Mouse (Mus musculus): ENCODE results near the gene Itga9. TPM values are rescaled to one million over a fixed set of nuclear protein-coding genes. Genes with fewer than 3 reads are reported as not detected.
"Not testable (repeated sequence)": the region's sequence is repeated elsewhere in the genome, so short reads cannot be mapped to it uniquely, and the experiment has no call there.

The Itga9 gene
- 1 to 10 TPM; 4.5 to 6.8 TPM for total RNA-seq (2021)
- long read RNA-seq, full-length matches to known transcripts = 2 of 6 reads
- long read RNA-seq, partial matches to known transcripts = 1 of 6 reads
- long read RNA-seq, other reads (novel, unspliced or antisense) = 3 of 6 reads

DNA sequence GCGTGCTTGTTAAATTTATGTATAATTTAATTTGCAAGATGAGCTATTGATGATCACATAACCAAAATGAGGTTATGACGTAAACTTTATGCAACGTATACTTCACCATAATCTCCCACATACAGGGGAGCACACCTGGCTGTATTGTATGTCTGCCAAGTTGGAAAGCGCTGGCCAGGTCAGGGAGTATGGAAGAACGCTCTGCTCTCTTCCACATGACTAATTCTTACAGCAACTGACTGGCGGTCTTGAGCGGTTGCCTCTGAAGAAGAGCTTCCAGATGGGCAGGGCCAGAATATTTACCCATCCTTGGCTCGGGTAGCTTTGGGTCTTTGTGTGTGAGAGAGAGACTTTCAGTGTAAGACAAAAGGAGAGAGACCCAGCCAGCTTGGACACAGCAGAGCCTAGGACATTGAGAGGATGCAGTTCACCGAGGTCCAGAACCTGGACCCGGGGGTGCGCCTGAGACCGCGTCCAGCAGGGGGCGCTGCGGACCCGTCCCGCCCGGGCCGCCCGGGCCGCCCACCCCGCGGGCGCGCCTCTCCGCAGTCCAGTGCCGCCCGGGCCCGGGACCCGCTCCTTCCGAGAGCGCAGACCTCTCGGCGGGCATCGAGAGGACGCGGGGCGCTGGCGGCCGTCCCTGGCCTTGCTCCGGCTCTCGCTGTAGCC, at the start of gene Itga9:
TSS of gene Itga9 (plus strand) at position 543 of the 669 bp plus-strand sequence.
- DNase-seq (ENCODE audit: low spot score in 2 of 2) = peak; percentile 83 to 89

GRCm38 (mm10) chr9:118556951-118557780, 49.3 kb upstream of the Itga9 start:
- peak; percentile 43 to 50 for DNase-seq (ENCODE audit: low spot score in 2 of 2)

GRCm38 (mm10) chr9:118563356-118563755, 43.1 kb upstream of the Itga9 start:
- no peak for DNase-seq (ENCODE audit: low spot score in 2 of 2)

GRCm38 (mm10) chr9:118563866-118564265, 42.6 kb upstream of the Itga9 start:
- no peak for DNase-seq (ENCODE audit: low spot score in 2 of 2)

DNA sequence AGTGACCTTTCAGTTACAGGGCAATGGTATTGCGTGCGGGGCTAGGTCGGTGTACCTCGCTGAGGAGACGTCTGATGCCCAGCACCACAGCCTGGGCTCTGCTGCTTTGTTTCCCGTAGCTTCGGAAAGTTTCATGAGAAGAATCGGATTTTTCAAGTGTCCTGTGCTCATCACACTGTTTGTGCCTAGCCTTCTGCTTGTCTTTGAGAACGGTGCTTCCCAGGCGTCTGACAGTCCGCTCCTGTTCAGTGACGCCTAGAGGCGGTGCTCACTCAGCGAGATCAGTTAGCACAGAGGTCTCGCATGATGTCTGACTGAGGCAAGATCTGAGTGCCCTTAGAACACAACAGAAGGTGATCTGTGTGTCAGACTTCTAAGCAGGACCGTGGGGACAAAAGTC, 41.8 kb upstream of the Itga9 start:
- no peak for DNase-seq (ENCODE audit: low spot score in 2 of 2)

- DNase-seq (ENCODE audit: low spot score in 2 of 2) = no peak
These were observed 37.2 kb upstream of the Itga9 start for GRCm38 (mm10) chr9:118569328-118569727.

DNA sequence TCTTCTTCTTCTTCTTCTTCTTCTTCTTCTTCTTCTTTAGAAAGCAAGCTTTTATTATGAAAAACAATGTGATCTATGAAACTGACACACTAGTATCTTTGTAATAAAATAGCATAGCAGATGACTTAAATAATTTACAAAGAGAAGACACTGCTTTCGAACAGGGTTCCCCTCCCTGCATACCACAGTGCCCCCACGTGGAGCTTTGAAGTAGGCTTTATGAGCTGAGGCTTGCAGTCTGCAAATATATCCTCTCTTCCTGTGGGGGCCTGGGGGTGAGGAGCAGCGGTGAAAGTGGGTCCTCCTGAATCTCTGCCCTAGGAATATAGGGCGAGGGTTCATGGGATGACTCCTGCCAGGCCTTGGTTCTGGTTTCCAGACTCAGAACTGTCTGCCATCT, 35.6 kb upstream of the Itga9 start:
- no peak for DNase-seq (ENCODE audit: low spot score in 2 of 2)

- DNase-seq (ENCODE audit: low spot score in 2 of 2) = no peak
These were observed 34.8 kb upstream of the Itga9 start for GRCm38 (mm10) chr9:118571701-118572100.

GRCm38 (mm10) chr9:118574911-118575310, 31.6 kb upstream of the Itga9 start:
- DNase-seq (ENCODE audit: low spot score in 2 of 2) = no peak

DNA sequence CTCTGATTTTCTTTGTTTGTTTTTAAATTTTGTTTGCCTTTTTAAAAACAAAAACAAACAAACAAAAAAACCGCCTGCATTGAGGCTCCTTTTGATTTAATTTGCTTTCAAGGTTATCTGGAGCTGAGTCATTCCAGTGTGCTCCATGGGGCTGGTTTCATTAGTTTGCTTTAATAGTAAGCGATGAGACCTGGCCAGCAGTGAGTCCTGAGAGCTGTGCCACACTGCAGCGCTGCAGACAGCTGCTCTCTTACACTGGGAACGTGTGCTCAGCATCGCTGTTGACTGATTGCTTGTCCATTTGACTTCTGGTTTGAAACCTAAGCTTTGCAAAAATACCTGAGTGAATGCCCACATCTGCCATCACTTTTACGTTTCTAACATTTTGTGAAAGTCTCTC, 26.1 kb upstream of the Itga9 start:
- DNase-seq (ENCODE audit: low spot score in 2 of 2) = no peak

DNA sequence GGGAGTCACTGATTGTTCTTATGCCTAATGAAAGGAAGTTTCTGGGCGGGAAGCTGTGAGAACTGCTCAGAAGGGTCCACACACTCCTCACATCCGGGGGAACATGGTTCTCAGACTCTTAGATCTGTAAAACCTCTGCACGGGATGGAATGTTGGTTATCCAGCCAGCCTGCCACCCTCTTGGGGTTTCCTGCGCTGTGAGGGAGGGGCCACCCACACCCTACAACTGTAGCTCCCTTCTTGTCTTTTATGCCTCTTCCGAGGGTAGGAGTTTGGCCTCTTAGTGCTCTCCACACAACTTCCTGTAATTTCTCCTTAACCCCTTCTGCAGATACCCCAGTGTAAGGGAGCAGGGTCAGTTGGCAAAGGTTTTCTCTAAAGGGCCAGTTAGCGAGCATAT, 23.7 kb upstream of the Itga9 start:
- no peak for DNase-seq (ENCODE audit: low spot score in 2 of 2)

- no peak for DNase-seq (ENCODE audit: low spot score in 2 of 2)
These were observed 21.7 kb upstream of the Itga9 start for GRCm38 (mm10) chr9:118584838-118585237.

GRCm38 (mm10) chr9:118585998-118586397, 20.5 kb upstream of the Itga9 start:
- no peak for DNase-seq (ENCODE audit: low spot score in 2 of 2)

- DNase-seq (ENCODE audit: low spot score in 2 of 2) = no peak
These were observed 19.4 kb upstream of the Itga9 start for GRCm38 (mm10) chr9:118587115-118587514.

GRCm38 (mm10) chr9:118589249-118589648, 17.2 kb upstream of the Itga9 start:
- DNase-seq (ENCODE audit: low spot score in 2 of 2) = no peak

GRCm38 (mm10) chr9:118590230-118590629, 16.3 kb upstream of the Itga9 start:
- DNase-seq (ENCODE audit: low spot score in 2 of 2) = no peak

- no peak for DNase-seq (ENCODE audit: low spot score in 2 of 2)
These were observed 14.9 kb upstream of the Itga9 start for GRCm38 (mm10) chr9:118591633-118592032.

- no peak for DNase-seq (ENCODE audit: low spot score in 2 of 2)
These were observed 13.8 kb upstream of the Itga9 start for GRCm38 (mm10) chr9:118592585-118593249.

DNA sequence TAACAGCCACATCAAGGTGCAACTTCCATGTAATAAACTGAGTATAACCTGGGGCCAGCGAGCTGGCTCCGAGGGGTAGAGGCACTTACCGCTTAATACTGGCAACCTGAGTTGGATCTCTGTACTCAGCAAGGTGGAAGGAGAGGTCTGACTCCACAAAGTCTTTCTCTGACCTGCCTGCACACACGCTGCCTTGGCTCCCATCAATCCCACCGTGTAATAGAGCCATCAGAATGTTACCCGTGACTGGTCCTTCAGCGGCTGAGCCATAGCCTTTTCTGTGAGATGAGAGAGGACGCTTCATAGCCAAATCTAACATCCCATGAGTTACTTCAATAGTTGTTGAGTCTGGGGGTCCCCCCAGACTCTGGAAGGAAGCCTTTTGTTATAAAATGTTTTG, 13.0 kb upstream of the Itga9 start:
- no peak for DNase-seq (ENCODE audit: low spot score in 2 of 2)

- DNase-seq (ENCODE audit: low spot score in 2 of 2) = no peak
These were observed 9.7 kb upstream of the Itga9 start for GRCm38 (mm10) chr9:118596767-118597166.

DNA sequence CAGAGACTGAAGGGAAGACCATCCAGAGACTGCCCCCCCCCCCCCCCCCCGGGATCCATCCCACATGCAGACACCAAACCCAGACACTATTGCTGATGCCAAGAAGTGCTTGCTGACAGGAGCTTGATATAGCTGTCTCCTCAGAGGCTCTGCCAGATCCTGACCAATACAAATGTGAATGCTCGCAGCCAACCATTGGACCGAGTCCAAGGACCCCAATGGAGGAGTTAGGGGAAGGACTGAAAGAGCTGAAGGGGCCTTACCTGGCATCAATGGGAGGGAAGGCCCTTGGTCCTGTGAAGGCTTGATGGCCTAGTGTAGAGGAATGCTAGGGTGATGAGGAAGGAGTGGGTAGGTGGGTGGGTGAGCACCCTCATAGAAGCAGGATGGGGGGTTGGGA, 6.1 kb upstream of the Itga9 start:
- not testable (repeated sequence) for DNase-seq (ENCODE audit: low spot score in 2 of 2)

DNA sequence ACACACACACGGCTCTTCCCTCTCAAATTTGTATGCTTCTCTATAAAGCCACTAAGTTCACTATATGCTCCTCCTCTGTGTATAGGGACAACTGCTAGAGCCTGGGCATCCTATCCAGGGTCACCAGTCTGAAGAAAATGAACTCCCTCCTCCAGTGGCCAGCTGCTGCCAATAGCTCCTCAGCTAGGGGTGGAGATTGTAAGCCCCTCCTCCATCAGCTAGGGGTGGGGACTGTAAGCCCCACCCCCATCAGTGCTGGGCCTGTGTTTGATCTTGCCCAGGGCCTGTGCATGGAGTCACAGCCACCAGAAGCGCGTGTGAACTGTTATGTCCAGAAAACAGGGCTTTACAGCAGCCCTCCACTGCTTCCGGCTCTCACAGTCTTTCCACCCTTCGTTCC, 3.9 kb upstream of the Itga9 start:
- DNase-seq (ENCODE audit: low spot score in 2 of 2) = no peak

All from layer of hippocampus, postnatal 10 days (tissue).